Mouse (Mus musculus): Measurements from ENCODE around the gene Gjb2. TPM values are rescaled to one million over a fixed set of nuclear protein-coding genes. Genes with fewer than 3 reads are reported as not detected.
"Not testable (repeated sequence)": the region's sequence is repeated elsewhere in the genome, so short reads cannot be mapped to it uniquely, and the experiment has no call there.

Gene Gjb2
- polyA plus RNA-seq, 1 experiment: 0.02 TPM

DNA sequence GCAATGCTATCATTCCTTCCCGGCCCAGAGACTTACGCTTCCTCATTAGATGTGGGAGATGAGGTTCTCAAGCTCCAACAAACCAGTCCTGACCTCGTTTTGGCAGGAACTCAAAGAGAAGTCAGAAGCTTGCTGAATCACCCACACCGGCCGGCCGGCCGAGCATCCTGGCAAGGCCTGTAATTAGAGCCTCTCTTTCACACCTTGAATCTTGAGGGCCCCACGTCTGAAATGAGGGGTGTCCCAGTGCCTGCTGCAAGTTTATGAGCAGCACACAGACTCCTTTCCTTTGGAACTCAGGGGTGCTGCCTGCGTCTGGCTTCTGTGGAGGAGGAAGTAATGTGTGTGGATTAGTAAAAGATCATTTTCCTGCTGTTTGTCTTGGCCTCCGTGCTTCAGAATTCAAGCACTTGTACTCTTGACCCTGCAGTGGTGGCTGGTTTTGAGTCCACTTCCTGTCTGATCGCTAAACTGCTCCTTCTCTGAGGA is 20.3 kb downstream of the Gjb2 start:
- H3K9me3 ChIP-seq (ENCODE audit: control insufficient read depth, low read length): no peaks in the 10 kb centered on the region
- H3K4me3 ChIP-seq (replicated peaks): no peak overlapping the region
- H3K36me3 ChIP-seq (ENCODE audit: control insufficient read depth): no peaks in the 10 kb centered on the region
- no peaks in the 10 kb centered on the region for H3K27me3 ChIP-seq (ENCODE audit: control insufficient read depth)
- TF ChIP-seq GATA1 (IDR thresholded peaks at IDR 0.05; ENCODE audit: low read length) (no peak), TAL1 (IDR thresholded peaks at IDR 0.05; ENCODE audit: low read length) (no peak)
- no peaks in the 10 kb centered on the region for H3K4me1 ChIP-seq (ENCODE audit: control insufficient read depth)

- no peaks in the 10 kb centered on the region for H3K27me3 ChIP-seq (ENCODE audit: control insufficient read depth)
- H3K36me3 ChIP-seq (ENCODE audit: control insufficient read depth): no peaks in the 10 kb centered on the region
- TF ChIP-seq GATA1 (IDR thresholded peaks at IDR 0.05; ENCODE audit: low read length) (no peak), TAL1 (IDR thresholded peaks at IDR 0.05; ENCODE audit: low read length) (no peak)
- H3K9me3 ChIP-seq (ENCODE audit: control insufficient read depth, low read length): no peaks in the 10 kb centered on the region
- H3K4me1 ChIP-seq (ENCODE audit: control insufficient read depth): no peaks in the 10 kb centered on the region
- H3K4me3 ChIP-seq (replicated peaks): no peak overlapping the region
These were observed 21.6 kb downstream of the Gjb2 start for GRCm38 (mm10) chr14:57082863-57083262.

DNA sequence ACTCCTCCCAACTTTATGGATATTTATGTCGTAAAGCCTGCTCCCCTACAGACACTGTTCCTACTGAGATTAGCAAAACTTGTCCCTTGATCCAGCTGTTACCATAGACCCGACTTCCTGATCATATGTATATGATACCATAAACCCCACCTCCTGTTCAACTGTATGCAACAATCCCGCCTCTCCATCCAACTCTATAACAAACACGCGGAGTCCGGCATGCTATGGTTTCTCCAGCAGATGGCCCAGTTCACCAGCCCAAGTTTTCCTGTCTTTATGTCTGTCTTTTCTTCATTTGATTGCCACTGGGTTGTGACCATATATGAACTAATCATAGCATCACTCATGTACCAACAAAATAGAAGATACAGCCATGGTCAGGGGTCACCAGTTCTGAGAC is 29.0 kb downstream of the Gjb2 start:
- Histone ChIP-seq H3K9me3 (ENCODE audit: control insufficient read depth, low read length) (no peaks in the 10 kb centered on the region), H3K4me3 (replicated peaks) (no peak overlapping the region), H3K4me1 (ENCODE audit: control insufficient read depth) (no peaks in the 10 kb centered on the region), H3K36me3 (ENCODE audit: control insufficient read depth) (no peaks in the 10 kb centered on the region), H3K27me3 (ENCODE audit: control insufficient read depth) (no peaks in the 10 kb centered on the region)
- TF ChIP-seq TAL1 (IDR thresholded peaks at IDR 0.05; ENCODE audit: low read length) (no peak), GATA1 (IDR thresholded peaks at IDR 0.05; ENCODE audit: low read length) (no peak)

DNA sequence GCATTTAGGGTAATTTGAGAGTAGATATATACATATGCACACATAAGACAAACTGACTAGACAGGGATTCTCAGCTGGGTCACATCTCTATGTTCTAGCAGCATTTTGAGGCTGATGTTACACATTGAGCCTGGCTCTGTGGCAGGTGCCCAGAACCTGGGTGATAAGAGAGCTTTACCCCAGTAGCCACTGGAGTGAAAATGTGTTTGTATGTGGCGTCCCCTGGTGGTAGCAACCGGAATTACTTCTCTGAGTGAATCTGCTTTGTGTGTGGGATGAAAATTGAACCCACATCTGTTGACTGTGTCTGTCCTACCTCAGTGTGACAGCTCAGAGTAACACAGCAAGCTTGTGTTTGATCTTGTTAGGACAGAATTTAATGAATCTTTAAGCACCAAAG is 34.6 kb downstream of the Gjb2 start:
- not testable (repeated sequence) for H3K4me3 ChIP-seq (replicated peaks); H3K4me1 ChIP-seq (ENCODE audit: control insufficient read depth); H3K27me3 ChIP-seq (ENCODE audit: control insufficient read depth); H3K9me3 ChIP-seq (ENCODE audit: control insufficient read depth, low read length); H3K36me3 ChIP-seq (ENCODE audit: control insufficient read depth)

- Histone ChIP-seq H3K36me3 (ENCODE audit: control insufficient read depth) (no peaks in the 10 kb centered on the region), H3K9me3 (ENCODE audit: control insufficient read depth, low read length) (no peaks in the 10 kb centered on the region), H3K4me1 (ENCODE audit: control insufficient read depth) (no peaks in the 10 kb centered on the region), H3K4me3 (replicated peaks) (no peak overlapping the region), H3K27me3 (ENCODE audit: control insufficient read depth) (no peaks in the 10 kb centered on the region)
- TF ChIP-seq GATA1 (IDR thresholded peaks at IDR 0.05; ENCODE audit: low read length) (no peak), TAL1 (IDR thresholded peaks at IDR 0.05; ENCODE audit: low read length) (no peak)
These were observed 38.4 kb downstream of the Gjb2 start for GRCm38 (mm10) chr14:57066053-57066452.

DNA sequence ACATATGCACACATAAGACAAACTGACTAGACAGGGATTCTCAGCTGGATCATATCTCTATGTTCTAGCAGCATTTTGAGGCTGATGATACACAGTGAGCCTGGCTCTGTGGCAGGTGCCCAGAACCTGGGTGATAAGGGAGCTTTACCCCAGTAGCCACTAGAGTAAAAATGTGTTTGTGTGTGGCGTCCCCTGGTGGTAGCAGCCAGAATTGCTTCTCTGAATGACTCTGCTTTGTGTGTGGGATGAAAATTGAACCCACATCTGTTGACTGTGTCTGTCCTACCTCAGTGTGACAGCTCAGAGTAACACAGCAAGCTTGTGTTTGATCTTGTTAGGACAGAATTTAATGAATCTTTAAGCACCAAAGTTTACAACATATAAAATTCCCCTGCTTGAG is 44.5 kb downstream of the Gjb2 start:
- H3K4me1 ChIP-seq (ENCODE audit: control insufficient read depth); H3K36me3 ChIP-seq (ENCODE audit: control insufficient read depth); H3K4me3 ChIP-seq (replicated peaks); H3K9me3 ChIP-seq (ENCODE audit: control insufficient read depth, low read length): not testable (repeated sequence)
- H3K27me3 ChIP-seq (ENCODE audit: control insufficient read depth): peaks cover 40% of the 10 kb centered on the region

GRCm38 (mm10) chr14:57057563-57058321 is 46.8 kb downstream of the Gjb2 start, which contains the start of gene Gja3:
Gja3 (minus strand) TSS chr14:57058100.
- H3K36me3 ChIP-seq (ENCODE audit: control insufficient read depth): no peaks in the 10 kb centered on the region
- no peaks in the 10 kb centered on the region; the same call in 1 of the 2 replicates for H3K9me3 ChIP-seq (ENCODE audit: control insufficient read depth, low read length)
- TF ChIP-seq GATA1 (IDR thresholded peaks at IDR 0.05; ENCODE audit: low read length) (no peak), TAL1 (IDR thresholded peaks at IDR 0.05; ENCODE audit: low read length) (no peak)
- H3K4me3 ChIP-seq (replicated peaks): peak within 1 kb of the TSS; percentile 20
- H3K4me1 ChIP-seq (ENCODE audit: control insufficient read depth): peaks cover 5% of the 10 kb centered on the region
- H3K27me3 ChIP-seq (ENCODE audit: control insufficient read depth): peaks cover 44% of the 10 kb centered on the region

DNA sequence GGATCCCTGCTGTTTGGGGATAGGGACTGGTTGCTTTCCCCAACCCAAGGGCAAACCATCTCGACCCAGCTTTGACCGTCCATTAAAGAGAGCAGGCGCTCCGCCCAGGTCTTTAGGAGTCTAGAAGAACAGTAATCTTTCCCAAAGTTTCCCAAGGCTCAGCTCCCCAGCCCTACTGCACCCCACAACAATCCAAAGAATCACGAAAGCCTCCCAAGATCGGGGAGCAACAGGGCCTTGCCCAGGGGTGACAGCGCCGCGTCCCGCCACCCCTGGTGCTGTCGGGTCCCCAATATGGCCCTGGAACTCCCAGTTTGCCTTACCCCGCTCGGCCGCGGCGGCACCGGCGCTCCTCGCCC is 47.3 kb downstream of the Gjb2 start:
- Histone ChIP-seq H3K4me1 (ENCODE audit: control insufficient read depth) (peaks cover 5% of the 10 kb centered on the region), H3K27me3 (ENCODE audit: control insufficient read depth) (peaks cover 44% of the 10 kb centered on the region), H3K4me3 (replicated peaks) (no peak overlapping the region), H3K36me3 (ENCODE audit: control insufficient read depth) (no peaks in the 10 kb centered on the region), H3K9me3 (ENCODE audit: control insufficient read depth, low read length) (no peaks in the 10 kb centered on the region; the same call in 1 of the 2 replicates)
- TF ChIP-seq TAL1 (IDR thresholded peaks at IDR 0.05; ENCODE audit: low read length): no peak
- no peak for TF ChIP-seq GATA1 (IDR thresholded peaks at IDR 0.05; ENCODE audit: low read length)

- Histone ChIP-seq H3K4me3 (replicated peaks) (no peak overlapping the region), H3K9me3 (ENCODE audit: control insufficient read depth, low read length) (no peaks in the 10 kb centered on the region; the same call in 1 of the 2 replicates), H3K27me3 (ENCODE audit: control insufficient read depth) (peaks cover 26% of the 10 kb centered on the region), H3K36me3 (ENCODE audit: control insufficient read depth) (no peaks in the 10 kb centered on the region), H3K4me1 (ENCODE audit: control insufficient read depth) (peaks cover 5% of the 10 kb centered on the region)
- TF ChIP-seq GATA1 (IDR thresholded peaks at IDR 0.05; ENCODE audit: low read length) (no peak), TAL1 (IDR thresholded peaks at IDR 0.05; ENCODE audit: low read length) (no peak)
These were observed 51.8 kb downstream of the Gjb2 start for GRCm38 (mm10) chr14:57052713-57053112.

Other genes with a start within 250 kb of the Gjb2 start
- 0.03 and 0.10 TPM in 2 replicates for gene Zmym2, start 218.0 kb downstream of the Gjb2 start, polyA plus RNA-seq (2012)
- not detected in 2 replicates for gene Gja3, start 46.6 kb downstream of the Gjb2 start, polyA plus RNA-seq (2012)
- not detected in 2 replicates for gene Gm4491, start 11.2 kb upstream of the Gjb2 start, polyA plus RNA-seq (2012)
- gene Gjb6, start 28.9 kb upstream of the Gjb2 start, polyA plus RNA-seq (2012): not detected in 2 replicates